Mouse (Mus musculus): ENCODE measurements at regions not wholly inside any gene's neighbourhood (a gene's known extent, or its start where the extent isn't known, plus 50 kb on each side); places are given as distances from the start of the nearest gene placed in this dataset.

GRCm38 (mm10) chr6:117426363-117426762, 258.0 kb downstream of the Cxcl12 start:
- no peak for TF ChIP-seq EP300 (IDR thresholded peaks at IDR 0.05)
- TF ChIP-seq CTCF (IDR thresholded peaks at IDR 0.05) = no peak

All from lung, postnatal 0 days (tissue).